Mouse (Mus musculus) G1E (cell line): ENCODE data around the gene Ovch2. TPM values are rescaled to one million over a fixed set of nuclear protein-coding genes. Genes with fewer than 3 reads are reported as not detected.
"Not testable (repeated sequence)": the region's sequence is repeated elsewhere in the genome, so short reads cannot be mapped to it uniquely, and the experiment has no call there.

Experiments
- ATAC-seq: 2 replicates; pipeline ENCODE4 v1.8.0; 2016; ENCODE audit warnings: mild to moderate bottlenecking; ENCODE audit not compliant: insufficient number of reproducible peaks, poor library complexity, low FRiP score, severe bottlenecking; ENCODE audit errors: extremely low read depth
- DNase-seq: peaks from one replicate; pipeline ENCODE4 v3.0.0; 2012; ENCODE audit warnings: low spot score
- H3K27me3 ChIP-seq: 2 replicates; pipeline ENCODE4 v1.6.1; 2012; ENCODE audit warnings: mild to moderate bottlenecking, low read length, inconsistent platforms; ENCODE audit not compliant: insufficient read depth
- H3K36me3 ChIP-seq: replicated peaks from 2 replicates; pipeline ENCODE3; 2012; ENCODE audit warnings: mild to moderate bottlenecking, inconsistent platforms
- H3K4me1 ChIP-seq: 2 replicates; pipeline ENCODE4 v1.6.1; 2012; ENCODE audit warnings: low read depth, low read length, inconsistent platforms, mixed read lengths; ENCODE audit not compliant: insufficient read depth
- H3K4me3 ChIP-seq: 2 replicates; pipeline ENCODE4 v1.5.1; 2012; ENCODE audit warnings: low read depth, mild to moderate bottlenecking, inconsistent platforms, low read length, moderate library complexity, mixed read lengths
- H3K9me3 ChIP-seq: replicated peaks from 2 replicates; pipeline ENCODE4 v1.6.1; 2012; ENCODE audit warnings: inconsistent platforms
- CTCF ChIP-seq: IDR thresholded peaks from 2 replicates; pipeline ENCODE4 v1.5.1; 2012; ENCODE audit warnings: low read depth, low read length, inconsistent platforms, mixed read lengths
- GATA1 ChIP-seq: IDR thresholded peaks from 2 replicates; pipeline ENCODE4 v1.6.1; 2012; ENCODE audit warnings: borderline replicate concordance, low read length, inconsistent platforms, mixed read lengths
- GATA2 ChIP-seq: IDR thresholded peaks from 2 replicates; pipeline ENCODE4 v1.6.1; 2012; ENCODE audit warnings: low read depth, low read length, inconsistent platforms, borderline replicate concordance
- POLR2AphosphoS5 ChIP-seq: IDR thresholded peaks from 2 replicates; pipeline ENCODE4 v1.6.1; 2012; ENCODE audit warnings: low read depth, low read length, inconsistent platforms; ENCODE audit not compliant: insufficient replicate concordance
- TAL1 ChIP-seq: conservative IDR thresholded peaks from 2 replicates; pipeline ENCODE4 v1.6.1; 2012; ENCODE audit warnings: low read depth, low read length, inconsistent platforms, mixed read lengths
- polyA plus RNA-seq: library from polyadenylated mRNA; stranded (reverse); fragments of >175 nt; gene quantifications from 2 replicates; pipeline ENCODE4 v1.2.3, GENCODE M21; 2012
- total RNA-seq, 2 experiments: library from RNA; stranded (forward) in 1 of 2; stranded (reverse) in 1 of 2; fragments of 200-1000 nt in 1 of 2; fragments of >200 nt in 1 of 2; fragmentation: Nextera tagmentation in 1 of 2; gene quantifications; 2 replicates each; pipeline ENCODE4 v1.2.3; 2014 to 2017

Gene Ovch2
- total RNA-seq (2014; fragmentation: Nextera tagmentation), result not detected in 2 replicates
- total RNA-seq (2017), result not detected in 2 replicates
- not detected in 2 replicates for polyA plus RNA-seq

- H3K4me3 ChIP-seq, result no peak within 1 kb of the TSS
- ATAC-seq, result no peak
- no peak for TF ChIP-seq CTCF
- TF ChIP-seq GATA1, result no peak
- no peak for TF ChIP-seq TAL1
- no peak for TF ChIP-seq POLR2AphosphoS5
- no peak for TF ChIP-seq GATA2
- no peaks in the 10 kb centered on the region for H3K36me3 ChIP-seq
- no peaks in the 10 kb centered on the region for H3K4me1 ChIP-seq
- no peaks in the 10 kb centered on the region for H3K27me3 ChIP-seq
- peaks cover 6% of the 10 kb centered on the region for H3K9me3 ChIP-seq
- no peak for DNase-seq
Observed at GRCm38 (mm10) chr7:107801108-107801507, at the start of gene Ovch2. Gene Ovch2, minus strand, starts transcription at chr7:107801208.

- not testable (repeated sequence) for H3K36me3 ChIP-seq, H3K4me1 ChIP-seq, ATAC-seq, H3K4me3 ChIP-seq, H3K27me3 ChIP-seq, H3K9me3 ChIP-seq, DNase-seq
Observed at GRCm38 (mm10) chr7:107847390-107847789, 46.4 kb upstream of the Ovch2 start, which contains the start of gene Olfr470. Gene Olfr470, minus strand, starts transcription at chr7:107847490.

- no peak for DNase-seq
- ATAC-seq, result no peak
- no peaks in the 10 kb centered on the region for H3K36me3 ChIP-seq
- 0 out of 2 replicates have a peak, but pooled peaks cover 2% of the 10 kb centered on the region for H3K9me3 ChIP-seq
- TF ChIP-seq TAL1 (no peak), CTCF (no peak), POLR2AphosphoS5 (no peak), GATA2 (no peak), GATA1 (no peak)
- no peak overlapping the region for H3K4me3 ChIP-seq
- no peaks in the 10 kb centered on the region for H3K27me3 ChIP-seq
- H3K4me1 ChIP-seq, result no peaks in the 10 kb centered on the region
Observed at GRCm38 (mm10) chr7:107841719-107842118, 40.7 kb upstream of the Ovch2 start.

DNA sequence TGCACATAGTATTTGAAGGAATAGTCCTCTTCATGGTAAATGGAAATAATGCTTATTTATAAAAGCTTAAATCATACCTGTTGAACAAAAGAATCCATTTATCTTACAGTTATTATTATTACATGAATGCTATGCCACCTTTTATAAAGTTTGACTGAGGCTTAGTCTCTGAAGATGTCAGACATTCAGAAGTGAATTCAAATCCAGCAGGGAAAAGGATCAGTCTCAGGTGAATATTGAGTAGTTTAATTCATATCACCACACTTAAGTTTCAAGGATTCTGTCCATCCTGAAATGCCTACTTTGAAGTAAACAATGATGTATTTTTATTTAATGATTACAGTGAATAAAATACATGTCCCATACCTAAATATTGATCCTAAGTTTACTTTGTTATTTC lies 24.4 kb upstream of the Ovch2 start, which contains the start of gene Olfr469:
Olfr469 (minus strand) TSS at position 101 of the 400 bp plus-strand sequence.
- not testable (repeated sequence) for H3K4me3 ChIP-seq, H3K27me3 ChIP-seq, H3K36me3 ChIP-seq, DNase-seq, ATAC-seq, H3K4me1 ChIP-seq, H3K9me3 ChIP-seq

DNA sequence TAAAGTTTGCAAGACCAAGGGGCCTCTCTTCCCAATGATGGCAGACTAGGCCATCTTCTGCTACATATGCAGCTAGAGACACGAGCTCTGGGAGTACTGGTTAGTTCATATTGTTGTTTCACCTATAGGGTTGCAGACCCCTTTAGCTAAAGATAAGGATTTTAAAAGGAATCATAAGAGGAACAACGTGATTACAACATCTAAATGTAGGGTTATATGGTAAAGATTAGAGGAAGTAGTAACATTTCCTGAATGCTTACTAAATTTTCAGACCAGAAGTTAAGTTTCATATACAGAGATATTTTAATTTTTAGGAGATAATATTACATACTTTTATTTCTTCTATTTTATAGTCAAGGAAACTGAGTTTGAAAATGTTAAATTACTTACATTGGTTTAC lies 22.9 kb upstream of the Ovch2 start:
- H3K27me3 ChIP-seq, ATAC-seq, H3K36me3 ChIP-seq, DNase-seq, H3K9me3 ChIP-seq, H3K4me1 ChIP-seq, H3K4me3 ChIP-seq: not testable (repeated sequence)

DNA sequence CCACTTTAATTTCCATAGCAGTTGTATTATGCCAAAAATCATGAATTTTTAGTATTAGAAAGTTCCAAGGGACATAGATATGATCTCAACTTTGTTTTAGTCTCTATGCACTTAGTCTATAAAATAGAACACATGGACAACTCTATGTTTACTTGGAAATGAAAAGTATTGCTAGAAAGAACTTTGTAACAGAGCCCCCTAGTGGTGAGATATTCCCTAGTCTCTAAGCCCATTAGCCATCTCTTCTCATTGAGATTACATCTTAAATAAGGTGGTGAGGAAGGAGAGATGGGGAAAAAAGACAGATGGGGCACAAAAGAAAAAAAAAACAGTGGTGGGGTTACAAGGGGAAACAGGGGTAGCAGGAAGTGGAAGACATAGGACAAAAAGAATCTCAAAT lies 18.4 kb upstream of the Ovch2 start:
- DNase-seq (no peak), ATAC-seq (no peak)
- no peaks in the 10 kb centered on the region for H3K36me3 ChIP-seq
- H3K27me3 ChIP-seq, result no peaks in the 10 kb centered on the region
- H3K9me3 ChIP-seq, result peaks cover 6% of the 10 kb centered on the region
- H3K4me1 ChIP-seq, result no peaks in the 10 kb centered on the region
- H3K4me3 ChIP-seq, result no peak overlapping the region
- TF ChIP-seq GATA1 (no peak), GATA2 (no peak), TAL1 (no peak), CTCF (no peak), POLR2AphosphoS5 (no peak)

DNA sequence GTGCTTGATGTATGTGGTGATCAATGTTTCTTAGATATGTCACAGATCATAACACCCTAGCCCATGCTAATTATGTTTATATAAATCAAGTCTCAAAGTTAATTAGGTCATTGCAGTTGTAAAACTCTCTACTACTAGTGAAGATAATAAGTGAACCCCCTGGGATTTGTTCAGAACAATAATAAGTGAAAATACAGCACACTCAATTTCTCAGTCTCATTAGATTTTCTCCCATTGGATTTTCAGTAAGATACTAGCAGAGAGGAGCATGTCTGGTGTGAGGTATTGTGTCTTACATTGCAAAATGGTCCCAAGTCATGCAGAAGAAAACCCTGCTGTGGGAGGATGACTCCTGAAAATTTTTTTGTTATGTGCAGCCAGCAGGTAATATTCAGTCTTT lies 11.0 kb upstream of the Ovch2 start, which contains the start of gene Olfr467:
Olfr467 (plus strand) TSS at position 301 of the 400 bp plus-strand sequence.
- DNase-seq (no peak), ATAC-seq (no peak)
- H3K4me3 ChIP-seq, result no peak within 1 kb of the TSS
- no peak for TF ChIP-seq GATA2
- TF ChIP-seq TAL1, result no peak
- no peak for TF ChIP-seq CTCF
- H3K9me3 ChIP-seq, result 0 out of 2 replicates have a peak, but pooled peaks cover 3% of the 10 kb centered on the region
- H3K36me3 ChIP-seq, result no peaks in the 10 kb centered on the region
- no peaks in the 10 kb centered on the region for H3K27me3 ChIP-seq
- no peaks in the 10 kb centered on the region for H3K4me1 ChIP-seq
